Mouse (Mus musculus) spleen, adult 2 months (tissue): ENCODE results near the gene Zfp428. TPM values are rescaled to one million over a fixed set of nuclear protein-coding genes. Genes with fewer than 3 reads are reported as not detected.
"Not testable (repeated sequence)": the region's sequence is repeated elsewhere in the genome, so short reads cannot be mapped to it uniquely, and the experiment has no call there.

ENCODE experiments used
- DNase-seq, 2 experiments: peaks; one replicate each; pipeline versions ENCODE4 v3.0.0 to v3.0.0-alpha.2; 2012 to 2021; ENCODE audit warnings: low spot score in 2 of 2, low read depth in 1 of 2
- H3K27ac ChIP-seq: fragments of 200-500 bp; 2 replicates; pipeline ENCODE4 v1.5.1; 2012; ENCODE audit warnings: low read length, inconsistent platforms; ENCODE audit not compliant: insufficient read depth
- H3K27me3 ChIP-seq: fragments of 200-500 bp; 2 replicates; pipeline ENCODE4 v1.6.1; 2012; ENCODE audit warnings: mild to moderate bottlenecking, moderate library complexity, low read length, inconsistent platforms; ENCODE audit not compliant: control insufficient read depth, insufficient read depth
- H3K36me3 ChIP-seq: fragments of 200-500 bp; 2 replicates; pipeline ENCODE4 v1.6.1; 2012; ENCODE audit warnings: mild to moderate bottlenecking, low read length, inconsistent platforms; ENCODE audit not compliant: control insufficient read depth, insufficient read depth
- H3K4me1 ChIP-seq: fragments of 200-500 bp; 2 replicates; pipeline ENCODE4 v1.6.1; 2011; ENCODE audit warnings: inconsistent platforms; ENCODE audit not compliant: control insufficient read depth, insufficient read depth, insufficient read length
- H3K4me3 ChIP-seq: fragments of 200-500 bp; 2 replicates; pipeline ENCODE4 v1.5.1; 2011; ENCODE audit warnings: mild to moderate bottlenecking, inconsistent platforms; ENCODE audit not compliant: insufficient read depth, insufficient read length; ENCODE audit errors: extremely low read depth
- CTCF ChIP-seq: fragments of 200-500 bp; IDR thresholded peaks from 2 replicates; pipeline ENCODE4 v1.5.1; 2011; ENCODE audit warnings: mild to moderate bottlenecking, inconsistent platforms; ENCODE audit not compliant: insufficient read depth, insufficient read length, insufficient replicate concordance; ENCODE audit errors: extremely low read depth
- POLR2A ChIP-seq: fragments of 200-500 bp; IDR thresholded peaks from 2 replicates; pipeline ENCODE4 v1.6.1; 2011; ENCODE audit warnings: low read depth, low read length, inconsistent platforms
- WGBS: fragments of 180-500 bp; shearing (Covaris S2); methylation state at CpG from one replicate; pipeline ENCODE4 v1.1.7; 2018; 5-methylcytosine and 5-hydroxymethylcytosine counted together
- polyA plus RNA-seq: library from polyadenylated mRNA; depleted of rRNA; stranded (reverse); fragments of >200 nt; gene quantifications from 2 replicates; pipeline ENCODE4 v1.2.3, GENCODE M21; 2012

Gene Zfp428
- polyA plus RNA-seq, 1 experiment, result 4.0 TPM

DNA sequence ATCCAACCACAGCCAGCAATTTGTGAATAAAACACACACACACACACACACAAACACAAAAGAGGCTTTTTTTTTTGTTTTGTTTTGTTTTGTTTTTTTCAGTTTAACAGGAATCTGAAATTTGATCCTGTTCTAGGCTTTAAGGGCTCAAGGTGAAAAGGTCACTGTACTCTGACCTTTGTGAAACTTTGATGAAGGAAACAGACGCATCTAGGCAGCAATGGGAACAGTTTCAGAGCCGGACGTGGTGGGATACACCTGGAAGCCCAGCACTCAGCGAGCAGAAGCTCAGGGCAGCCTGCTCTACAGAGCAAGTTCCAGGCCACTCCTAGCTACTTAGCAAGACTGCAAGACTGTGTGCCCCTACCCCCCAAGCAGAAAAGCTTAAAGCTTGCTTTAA, 1.9 kb upstream of the Zfp428 start:
- DNase-seq, result no peak
- 35% methylated on average over 4 of the region's 4 CpGs for WGBS
- Histone ChIP-seq H3K36me3 (no peaks in the 10 kb centered on the region), H3K4me3 (no peak overlapping the region), H3K27me3 (peaks cover 12% of the 10 kb centered on the region), H3K4me1 (peaks cover under 1% of the 10 kb centered on the region), H3K27ac (no peak overlapping the region)
- TF ChIP-seq POLR2A (no peak), CTCF (no peak)

DNA sequence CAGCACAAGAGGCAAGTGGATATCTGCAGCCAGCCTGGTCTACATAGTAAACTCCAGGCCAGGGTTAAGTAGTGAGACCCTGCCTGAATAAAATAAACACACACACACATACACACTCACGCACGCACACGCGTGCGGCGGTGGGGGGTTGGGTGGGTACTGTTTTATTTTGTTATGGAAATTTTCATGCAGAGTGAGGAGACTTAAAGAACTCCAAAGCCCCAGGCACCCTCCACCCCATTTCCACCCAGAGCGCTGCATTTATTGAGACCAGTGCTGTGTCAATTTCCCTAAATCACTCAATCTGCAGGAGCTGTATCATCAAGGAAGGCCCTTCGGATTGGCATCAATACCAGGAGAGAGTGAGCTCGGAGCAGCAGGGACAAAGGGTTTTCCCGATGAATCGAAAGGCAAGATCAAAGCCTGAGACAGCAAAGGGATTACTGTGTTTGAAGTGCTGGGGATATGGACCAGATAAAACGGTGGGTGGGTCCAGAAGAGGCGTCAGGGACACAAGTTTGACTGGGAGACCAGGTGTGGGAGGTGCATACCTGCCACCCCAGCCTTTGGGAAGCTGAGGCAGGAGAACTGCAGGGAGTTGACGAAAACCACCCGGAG, 1.2 kb upstream of the Zfp428 start:
- WGBS, result 87% methylated on average over 15 of the region's 15 CpGs
- no peak overlapping the region for H3K27ac ChIP-seq
- TF ChIP-seq CTCF (no peak), POLR2A (no peak)
- DNase-seq, result no peak
- no peaks in the 10 kb centered on the region for H3K36me3 ChIP-seq
- H3K4me1 ChIP-seq, result no peaks in the 10 kb centered on the region; the same call in 1 of the 2 replicates
- H3K27me3 ChIP-seq, result peaks cover 6% of the 10 kb centered on the region
- H3K4me3 ChIP-seq, result no peak overlapping the region

DNA sequence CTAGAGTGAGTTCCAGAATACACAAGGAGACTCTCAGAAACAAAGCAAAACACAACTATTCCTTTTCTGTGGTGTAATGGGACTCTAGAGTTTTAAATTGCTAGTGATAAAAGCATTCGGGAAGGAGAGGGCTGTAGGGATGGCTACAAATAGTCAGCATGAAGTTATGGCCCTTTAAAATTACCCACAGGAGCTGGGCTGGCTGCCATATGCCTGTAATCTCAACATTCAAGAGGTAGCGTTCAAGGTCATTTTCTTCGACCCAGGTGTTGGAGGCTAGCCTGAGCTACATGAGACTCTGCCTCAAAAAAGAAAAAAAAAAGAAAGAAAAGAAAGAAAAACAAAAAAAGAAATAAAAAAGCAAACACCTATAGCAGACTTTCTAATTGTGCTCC, 744 bp upstream of the Zfp428 start:
- no peak for DNase-seq
- Histone ChIP-seq H3K4me3 (no peak overlapping the region), H3K27me3 (peaks cover 3% of the 10 kb centered on the region), H3K36me3 (no peaks in the 10 kb centered on the region), H3K27ac (no peak overlapping the region), H3K4me1 (no peaks in the 10 kb centered on the region; the same call in 1 of the 2 replicates)
- WGBS, result 61% methylated on average over 3 of the region's 3 CpGs
- no peak for TF ChIP-seq POLR2A
- no peak for TF ChIP-seq CTCF

DNA sequence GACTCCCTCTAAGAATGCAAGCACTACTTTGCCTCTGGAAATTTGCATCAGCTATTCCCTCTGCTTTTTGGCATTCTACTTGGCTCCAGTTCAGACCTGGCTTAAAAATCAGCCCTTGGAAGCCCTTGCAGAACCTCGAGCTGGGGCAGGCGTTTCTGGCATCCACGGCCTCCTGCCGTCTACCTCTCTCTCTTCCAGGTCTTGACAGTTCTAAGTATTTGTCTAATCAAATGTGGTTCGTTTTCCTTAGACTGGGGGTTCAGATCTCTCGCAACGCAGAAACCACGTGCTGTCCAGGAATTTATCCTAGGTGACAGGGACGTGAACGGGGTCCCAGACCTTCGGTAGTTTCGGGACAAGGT, 349 bp upstream of the Zfp428 start:
- no peak for DNase-seq
- Histone ChIP-seq H3K27me3 (peaks cover 2% of the 10 kb centered on the region), H3K4me1 (no peaks in the 10 kb centered on the region; the same call in 1 of the 2 replicates), H3K36me3 (no peaks in the 10 kb centered on the region), H3K27ac (no peak overlapping the region), H3K4me3 (peak overlapping the region; percentile 98)
- TF ChIP-seq CTCF (no peak), POLR2A (no peak)
- WGBS, result 15% methylated on average over 12 of the region's 12 CpGs

DNA sequence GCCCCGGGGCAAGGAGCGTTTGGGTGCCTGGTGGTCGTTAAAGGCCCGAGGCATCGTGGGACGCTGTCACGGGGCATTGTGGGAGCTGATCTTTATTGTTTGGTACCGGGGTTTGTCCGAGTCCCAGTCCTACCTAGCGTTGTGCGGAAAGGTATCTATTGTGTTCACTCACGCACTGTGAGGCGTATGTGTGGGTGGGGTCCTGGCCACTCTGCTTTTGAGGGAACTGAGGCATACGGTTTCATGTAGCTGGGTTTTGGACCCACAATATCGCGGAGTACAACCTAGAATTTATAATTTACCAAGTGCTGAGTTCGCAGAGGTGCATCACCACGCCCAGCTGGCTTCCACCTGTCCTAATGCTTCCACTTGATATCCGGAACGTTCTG, 914 bp downstream of the Zfp428 start:
- TF ChIP-seq CTCF (no peak), POLR2A (no peak)
- 1% methylated on average over 20 of the region's 20 CpGs for WGBS
- no peak for DNase-seq
- H3K27ac ChIP-seq, result peak overlapping the region; percentile 55
- H3K4me1 ChIP-seq, result no peaks in the 10 kb centered on the region; the same call in 1 of the 2 replicates
- H3K27me3 ChIP-seq, result no peaks in the 10 kb centered on the region; the same call in 1 of the 2 replicates
- peak overlapping the region; percentile 98 for H3K4me3 ChIP-seq
- H3K36me3 ChIP-seq, result no peaks in the 10 kb centered on the region

DNA sequence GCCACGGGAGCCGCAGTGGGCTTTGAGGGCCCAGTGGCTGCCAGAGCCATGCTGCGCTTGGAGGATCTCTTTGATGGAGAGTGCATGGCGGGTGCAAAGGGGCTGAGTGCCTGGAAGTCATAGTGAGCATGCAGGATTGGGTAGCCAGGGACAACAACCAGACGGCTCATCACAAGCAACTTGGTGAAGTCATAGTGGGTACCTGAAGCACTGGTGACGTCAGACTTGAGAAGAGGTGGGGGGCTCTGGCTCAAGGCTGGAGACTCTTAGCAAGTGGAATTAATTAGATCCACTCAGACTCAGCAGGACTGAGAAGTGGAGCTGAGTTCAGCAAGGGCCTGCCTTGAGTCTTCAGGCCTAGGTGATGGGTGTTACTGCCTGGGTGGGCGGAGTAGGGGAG, 5.5 kb downstream of the Zfp428 start, which contains the start of gene AC161166.1:
AC161166.1 (minus strand) TSS at position 101 of the 400 bp plus-strand sequence.
- no peaks in the 10 kb centered on the region; the same call in 1 of the 2 replicates for H3K4me1 ChIP-seq
- TF ChIP-seq POLR2A, result no peak
- TF ChIP-seq CTCF, result no peak
- WGBS, result 94% methylated on average over 7 of the region's 7 CpGs
- H3K36me3 ChIP-seq, result no peaks in the 10 kb centered on the region
- H3K27ac ChIP-seq, result no peak within 1 kb of the TSS
- H3K4me3 ChIP-seq, result no peak within 1 kb of the TSS
- H3K27me3 ChIP-seq, result no peaks in the 10 kb centered on the region
- DNase-seq, result no peak

DNA sequence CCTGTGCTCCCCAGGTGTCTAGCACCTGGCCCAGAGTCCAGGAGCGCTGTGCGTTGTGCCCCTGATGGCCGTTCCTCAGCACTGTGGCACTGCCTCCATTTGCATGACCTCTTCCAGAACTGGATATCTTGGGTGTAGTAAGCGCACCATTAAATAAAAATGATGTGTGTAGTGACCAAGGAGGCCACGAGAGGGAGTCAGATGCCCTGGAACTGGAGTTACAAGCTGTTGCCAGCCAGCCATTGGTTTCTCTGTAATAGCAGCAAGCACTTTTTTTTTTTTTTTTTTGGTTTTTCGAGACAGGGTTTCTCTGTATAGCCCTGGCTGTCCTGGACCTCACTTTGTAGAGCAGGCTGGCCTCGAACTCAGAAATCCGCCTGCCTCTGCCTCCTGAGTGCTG, 9.5 kb downstream of the Zfp428 start:
- not testable (repeated sequence) for H3K27ac ChIP-seq, H3K4me3 ChIP-seq, DNase-seq, H3K27me3 ChIP-seq, H3K36me3 ChIP-seq, H3K4me1 ChIP-seq
- WGBS, result 83% methylated on average over 6 of the region's 8 CpGs

DNA sequence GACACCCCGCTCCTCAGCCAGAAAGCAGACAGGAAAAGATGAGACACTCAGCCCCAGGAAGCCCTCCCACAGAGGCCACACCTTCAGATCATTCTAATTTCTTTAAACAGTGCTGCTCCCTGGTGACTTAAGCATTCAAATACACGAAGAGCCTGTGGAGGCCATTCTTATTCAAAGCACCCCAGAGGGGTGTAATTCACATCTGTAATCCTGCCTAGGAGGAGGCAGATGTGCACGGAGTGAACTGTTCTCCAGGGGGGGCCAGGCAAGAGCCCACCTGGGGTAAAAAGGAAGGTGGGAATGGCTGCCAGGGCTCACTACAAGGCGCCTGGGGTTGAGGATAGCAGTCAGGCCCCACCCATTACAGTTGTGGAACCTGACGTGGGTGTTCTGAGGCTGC, 10.3 kb downstream of the Zfp428 start:
- TF ChIP-seq POLR2A (no peak), CTCF (no peak)

More for the DNA sequence above, 10.3 kb downstream of the Zfp428 start:
- no peak overlapping the region for H3K4me3 ChIP-seq
- H3K4me1 ChIP-seq, result no peaks in the 10 kb centered on the region
- no peaks in the 10 kb centered on the region for H3K27me3 ChIP-seq
- DNase-seq, result no peak
- no peak overlapping the region for H3K27ac ChIP-seq
- WGBS, result 85% methylated on average over 5 of the region's 5 CpGs
- no peaks in the 10 kb centered on the region for H3K36me3 ChIP-seq
